ENCODE assay signal across 12 mouse cellular contexts in genomic region chr9:46610101-46611005, GRCm38 (mm10).
DNase-seq lines count a peak whose midpoint lies in the region; ATAC-seq lines count a peak whose summit lies in the region.
"Had no signal": no experiment of that assay in that cellular context is flagged by ENCODE, and none has a peak within 500 bp of the region (broad histone marks: within the 10 kb centered on the region; RNA-seq: fewer than 3 reads in every experiment).

No protein-coding gene starts in this region.

- H3K9ac ChIP-seq in forebrain, embryonic 16.5 days (replicated peaks; ENCODE audit: low read depth, low read length): no peak overlapping the region
- no peak overlapping the region for H3K9ac ChIP-seq in forebrain, embryonic 13.5 days
- no peak overlapping the region for H3K9ac ChIP-seq in neural tube, embryonic 14.5 days (replicated peaks; ENCODE audit: low read depth, low read length)
- H3K9ac ChIP-seq: intestine, embryonic 15.5 days had no signal

- H3K4me1 ChIP-seq in forebrain, embryonic 16.5 days (replicated peaks; ENCODE audit: control insufficient read depth, insufficient read depth, low read length): peaks cover 2% of the 10 kb centered on the region; the same call in 1 of the 2 replicates
- peaks cover 16% of the 10 kb centered on the region for H3K4me1 ChIP-seq in forebrain, embryonic 13.5 days
- H3K4me1 ChIP-seq in hindbrain, embryonic 10.5 days (replicated peaks): peaks cover 30% of the 10 kb centered on the region
- peaks cover 14% of the 10 kb centered on the region; the same call in 1 of the 2 replicates for H3K4me1 ChIP-seq in neural tube, embryonic 14.5 days (ENCODE audit: control insufficient read depth, insufficient read depth, low read length)

- H3K4me3 ChIP-seq in forebrain, embryonic 16.5 days (replicated peaks; ENCODE audit: low read length): no peak overlapping the region
- H3K4me3 ChIP-seq in forebrain, embryonic 13.5 days: no peak overlapping the region
- H3K4me3 ChIP-seq in hindbrain, embryonic 10.5 days: no peak overlapping the region
- no peak overlapping the region for H3K4me3 ChIP-seq in neural tube, embryonic 14.5 days (ENCODE audit: low read depth, low read length)
- H3K4me3 ChIP-seq: intestine, embryonic 15.5 days had no signal

- no peaks in the 10 kb centered on the region for H3K36me3 ChIP-seq in forebrain, embryonic 16.5 days (ENCODE audit: control insufficient read depth, insufficient read depth)
- H3K36me3 ChIP-seq in forebrain, embryonic 13.5 days (ENCODE audit: poor library complexity, severe bottlenecking): no peaks in the 10 kb centered on the region
- no peaks in the 10 kb centered on the region for H3K36me3 ChIP-seq in hindbrain, embryonic 10.5 days
- H3K36me3 ChIP-seq in neural tube, embryonic 14.5 days (ENCODE audit: control insufficient read depth, insufficient read depth, low read length): no peaks in the 10 kb centered on the region
- H3K36me3 ChIP-seq: intestine, embryonic 15.5 days had no signal

- peak; percentile 28; the same call in 1 of the 2 replicates for ATAC-seq in forebrain, embryonic 16.5 days
- no peak for ATAC-seq in forebrain, embryonic 13.5 days
- ATAC-seq in neural tube, embryonic 14.5 days (ENCODE audit: low read depth): peak; percentile 44
- ATAC-seq: intestine, embryonic 15.5 days had no signal

- no peaks in the 10 kb centered on the region for H3K27me3 ChIP-seq in forebrain, embryonic 16.5 days (replicated peaks; ENCODE audit: control insufficient read depth, insufficient read depth, low read length)
- H3K27me3 ChIP-seq in forebrain, embryonic 13.5 days: no peaks in the 10 kb centered on the region
- no peaks in the 10 kb centered on the region for H3K27me3 ChIP-seq in hindbrain, embryonic 10.5 days (ENCODE audit: insufficient read depth, poor library complexity, severe bottlenecking)
- H3K27me3 ChIP-seq in neural tube, embryonic 14.5 days (ENCODE audit: control insufficient read depth, insufficient read depth, low read length): no peaks in the 10 kb centered on the region
- H3K27me3 ChIP-seq: intestine, embryonic 15.5 days had no signal

- H3K27ac ChIP-seq in forebrain, embryonic 16.5 days (ENCODE audit: low read length): no peak overlapping the region
- H3K27ac ChIP-seq in forebrain, embryonic 13.5 days: no peak overlapping the region; the same call in 1 of the 2 replicates
- H3K27ac ChIP-seq in hindbrain, embryonic 10.5 days: peak overlapping the region; percentile 72
- no peak overlapping the region for H3K27ac ChIP-seq in neural tube, embryonic 14.5 days (ENCODE audit: low read depth, low read length)
- H3K27ac ChIP-seq: intestine, embryonic 15.5 days had no signal

- WGBS in forebrain, embryonic 16.5 days: 28% methylated on average over 11 of the region's 11 CpGs
- 32% methylated on average over 11 of the region's 11 CpGs for WGBS in forebrain, embryonic 13.5 days
- 32% methylated on average over 11 of the region's 11 CpGs for WGBS in hindbrain, embryonic 10.5 days
- 9% methylated on average over 11 of the region's 11 CpGs for WGBS in neural tube, embryonic 14.5 days

- H3K4me2 ChIP-seq in forebrain, embryonic 16.5 days (ENCODE audit: low read length): no peak overlapping the region
- no peak overlapping the region for H3K4me2 ChIP-seq in forebrain, embryonic 13.5 days
- no peak overlapping the region for H3K4me2 ChIP-seq in neural tube, embryonic 14.5 days (ENCODE audit: low read depth, low read length)
- H3K4me2 ChIP-seq: intestine, embryonic 15.5 days had no signal

- H3K9me3 ChIP-seq in forebrain, embryonic 16.5 days (ENCODE audit: control insufficient read depth, low read length): no peaks in the 10 kb centered on the region
- no peaks in the 10 kb centered on the region for H3K9me3 ChIP-seq in forebrain, embryonic 13.5 days (replicated peaks)
- H3K9me3 ChIP-seq in hindbrain, embryonic 10.5 days: 0 out of 2 replicates have a peak, but pooled peaks cover 5% of the 10 kb centered on the region
- no peaks in the 10 kb centered on the region for H3K9me3 ChIP-seq in neural tube, embryonic 14.5 days (ENCODE audit: control insufficient read depth, low read length)
- H3K9me3 ChIP-seq: intestine, embryonic 15.5 days had no signal

- peak; percentile 25 for DNase-seq in hindbrain, embryonic 10.5 days (ENCODE audit: low spot score)
- DNase-seq in mesoderm, embryonic 11.5 days (ENCODE audit: low read depth, low spot score): peak; percentile 74
- DNase-seq in kidney, postnatal 25 days: no peak
- DNase-seq in kidney, adult 18-20 months: no peak
- no peak for DNase-seq in c-Kit-positive CD71-positive TER-119-positive erythroid progenitor cells, embryonic 14.5 days (ENCODE audit: low spot score)
- DNase-seq: cerebellum, postnatal 25 days; gastrocnemius, postnatal 25 days; lung, adult 18-20 months had no signal

Comparison
In these comparisons a context has a peak if more than half of its experiments do, and no peak if none do; other contexts are left out.
1. DNase-seq: peak in hindbrain, embryonic 10.5 days (single experiment) and mesoderm, embryonic 11.5 days (single experiment); none in kidney, postnatal 25 days (0 of 2), kidney, adult 18-20 months (single experiment) and c-Kit-positive CD71-positive TER-119-positive erythroid progenitor cells, embryonic 14.5 days (single experiment).